Mouse (Mus musculus): ENCODE measurements around the gene Sipa1l3.

DNA sequence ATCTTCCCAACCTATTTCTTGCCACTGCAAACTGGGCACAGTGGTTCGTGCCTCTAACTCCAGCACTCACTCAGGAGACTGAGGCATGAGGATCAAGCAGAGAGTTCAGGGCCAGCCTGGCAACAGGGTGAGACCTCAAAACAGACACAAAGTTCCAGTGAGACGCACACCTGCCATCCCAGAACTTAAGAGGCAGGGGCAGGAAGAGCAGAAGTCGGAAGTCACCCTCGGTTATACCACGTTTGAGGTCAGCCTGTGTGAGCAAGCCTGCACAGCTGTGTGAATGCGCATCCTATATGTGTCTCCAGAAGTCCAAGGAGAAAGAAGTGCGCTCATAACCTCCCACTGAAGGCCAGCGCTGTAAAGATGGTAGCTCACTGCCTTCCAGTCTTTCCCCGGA lies 61.7 kb downstream of the Sipa1l3 start:
- no peak for TF ChIP-seq EP300 (IDR thresholded peaks at IDR 0.05; ENCODE audit: insufficient read depth, low read depth, low read length)
- TF ChIP-seq POLR2A (IDR thresholded peaks at IDR 0.05; ENCODE audit: insufficient read depth, low read length) = no peak
